Mouse (Mus musculus): Measurements from ENCODE around the gene Tsc22d4.

Gene Tsc22d4

DNA sequence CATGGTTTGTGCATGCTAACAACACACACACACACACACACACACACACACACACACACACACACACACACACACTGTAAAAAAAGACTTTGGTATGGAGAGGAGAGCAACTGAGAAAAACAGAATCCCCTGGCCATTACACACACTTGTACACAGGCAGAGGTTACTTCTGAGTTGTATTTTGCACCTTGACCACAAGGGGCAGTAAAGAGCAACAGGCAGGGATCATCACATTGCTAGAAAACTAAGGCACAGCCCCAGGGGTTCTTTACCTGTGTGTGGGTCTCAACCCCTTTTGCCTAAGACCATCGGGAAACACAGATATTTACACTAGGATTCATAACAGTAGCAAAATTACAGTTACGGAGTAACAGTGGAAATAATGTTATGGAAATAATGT is 25.2 kb downstream of the Tsc22d4 start:
- DNase-seq, result no peak

DNA sequence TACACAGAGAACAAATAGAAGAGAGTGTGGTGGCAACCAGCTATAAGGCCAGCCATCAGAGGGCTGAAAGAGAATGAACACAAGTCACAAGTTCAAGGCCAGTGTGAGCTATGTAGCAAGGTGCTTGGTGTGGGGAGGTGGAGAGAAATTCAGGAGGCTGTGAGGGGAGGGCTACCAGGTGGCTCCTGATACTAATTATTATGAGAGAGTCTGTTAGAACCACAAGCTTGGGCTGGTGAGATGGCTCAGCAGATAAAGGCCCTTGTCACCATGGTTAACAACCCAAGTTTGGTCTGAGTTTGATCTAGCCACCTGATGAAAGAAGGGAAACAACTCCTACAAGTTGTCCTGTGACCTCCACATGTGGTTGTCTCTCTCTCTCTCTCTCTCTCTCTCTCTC is 27.2 kb downstream of the Tsc22d4 start:
- DNase-seq, result no peak

DNA sequence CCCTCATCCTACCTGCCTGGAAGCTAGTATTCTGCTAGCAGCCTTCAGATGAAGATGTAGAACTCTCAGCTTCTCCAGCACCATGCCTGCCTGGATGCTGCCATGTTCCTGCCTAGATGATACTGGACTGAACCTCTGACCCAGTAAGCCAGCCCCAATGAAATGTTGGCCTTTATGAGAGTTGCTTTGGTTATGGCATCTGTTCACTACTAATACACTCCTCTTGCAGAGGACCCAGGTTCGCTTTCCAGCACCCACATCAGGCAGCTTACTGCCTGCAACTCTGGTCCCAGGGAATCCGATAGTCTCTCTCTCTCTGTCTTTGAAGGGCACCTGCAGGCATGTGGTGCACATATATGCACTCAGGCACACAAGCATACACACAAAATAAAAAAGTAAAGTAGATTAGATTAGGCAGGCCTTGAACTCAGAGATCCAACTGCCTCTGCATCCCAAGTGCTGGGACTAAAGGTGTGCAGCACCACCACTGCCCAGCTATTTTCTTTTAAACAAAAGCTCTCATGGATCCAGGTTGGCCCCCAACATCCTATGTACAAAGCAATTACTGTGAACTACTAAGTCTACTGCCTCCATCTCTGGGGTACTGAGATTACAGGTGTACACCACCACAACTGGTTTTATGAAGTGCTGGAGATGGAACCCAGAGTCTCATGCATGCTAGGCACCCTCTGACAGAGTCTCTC is 30.2 kb downstream of the Tsc22d4 start:
- no peak for DNase-seq

DNA sequence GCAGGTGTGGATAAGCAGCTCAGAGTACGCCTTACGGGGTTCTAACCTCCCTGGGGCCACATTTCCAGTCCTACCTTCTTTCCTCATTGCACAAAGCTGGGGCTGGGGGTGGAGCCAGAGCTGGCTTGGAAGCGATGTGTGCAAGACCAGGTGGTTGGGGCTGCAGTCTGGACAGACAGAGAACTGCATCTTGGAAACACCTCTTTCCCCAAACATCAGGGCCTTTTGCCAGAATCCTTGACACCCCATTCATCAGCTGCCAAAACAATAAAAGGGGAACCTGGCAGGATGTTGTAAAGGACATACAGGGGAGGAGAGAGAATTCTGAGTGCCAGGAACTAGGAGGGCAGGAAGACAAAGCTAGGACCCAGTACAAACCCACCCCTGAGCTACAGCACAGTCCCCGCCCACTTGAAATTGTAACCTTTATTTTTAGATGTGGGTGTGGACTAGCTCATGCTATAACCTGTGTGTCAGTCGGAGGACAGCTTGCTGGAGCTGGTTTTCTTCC is 30.9 kb downstream of the Tsc22d4 start:
- DNase-seq, result no peak

DNA sequence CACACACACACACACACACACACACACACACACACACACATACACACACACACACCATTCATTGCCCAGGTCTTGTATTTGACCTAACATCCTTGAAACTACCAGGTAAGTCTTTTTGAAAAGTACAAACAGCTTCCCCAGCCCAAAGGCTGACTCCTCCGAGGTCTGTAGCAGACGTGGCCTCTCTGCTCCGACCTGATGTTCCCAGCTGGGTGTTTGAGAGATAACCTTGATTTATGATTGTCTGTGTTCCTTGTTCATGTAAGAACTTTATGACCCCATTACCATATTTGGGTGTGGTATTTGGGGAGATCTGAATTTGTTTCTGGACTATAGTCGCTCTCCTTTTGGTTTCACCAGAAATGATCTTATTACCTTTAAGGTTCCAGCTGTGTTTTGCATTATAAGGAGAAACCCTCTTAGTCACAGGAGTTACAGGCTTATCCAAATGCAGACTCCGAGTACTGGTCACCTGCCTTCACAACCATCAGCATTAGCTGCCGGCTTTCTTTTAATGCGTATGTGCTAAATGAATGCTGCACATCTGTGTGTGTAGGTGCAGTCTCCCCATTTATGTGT is 31.8 kb downstream of the Tsc22d4 start:
- DNase-seq, result no peak

DNA sequence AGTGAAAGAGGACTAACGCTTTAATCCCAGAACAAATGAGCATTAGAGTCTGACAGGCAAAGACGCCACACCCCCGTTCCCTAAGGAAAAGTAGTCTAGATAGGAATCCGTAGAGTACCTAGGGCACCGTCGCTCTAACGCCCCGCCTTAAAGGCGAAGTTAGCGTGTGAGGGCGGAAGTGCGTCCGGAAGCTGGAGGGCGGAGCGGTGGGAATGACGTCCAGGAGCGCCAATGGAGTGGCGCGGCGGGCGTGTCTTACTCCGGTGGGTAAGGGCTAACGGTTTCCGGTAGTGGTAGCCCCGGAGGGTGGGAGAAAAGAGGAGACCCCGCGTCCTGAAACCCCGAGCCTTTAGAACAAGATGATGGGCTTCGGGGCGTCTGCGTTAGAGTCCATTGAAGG is 33.1 kb downstream of the Tsc22d4 start, which contains the start of gene Ppp1r35:
Gene Ppp1r35 (plus strand): TSS at position 215 of the 400 bp plus-strand sequence.
- DNase-seq, result peak; percentile 90 to 96

DNA sequence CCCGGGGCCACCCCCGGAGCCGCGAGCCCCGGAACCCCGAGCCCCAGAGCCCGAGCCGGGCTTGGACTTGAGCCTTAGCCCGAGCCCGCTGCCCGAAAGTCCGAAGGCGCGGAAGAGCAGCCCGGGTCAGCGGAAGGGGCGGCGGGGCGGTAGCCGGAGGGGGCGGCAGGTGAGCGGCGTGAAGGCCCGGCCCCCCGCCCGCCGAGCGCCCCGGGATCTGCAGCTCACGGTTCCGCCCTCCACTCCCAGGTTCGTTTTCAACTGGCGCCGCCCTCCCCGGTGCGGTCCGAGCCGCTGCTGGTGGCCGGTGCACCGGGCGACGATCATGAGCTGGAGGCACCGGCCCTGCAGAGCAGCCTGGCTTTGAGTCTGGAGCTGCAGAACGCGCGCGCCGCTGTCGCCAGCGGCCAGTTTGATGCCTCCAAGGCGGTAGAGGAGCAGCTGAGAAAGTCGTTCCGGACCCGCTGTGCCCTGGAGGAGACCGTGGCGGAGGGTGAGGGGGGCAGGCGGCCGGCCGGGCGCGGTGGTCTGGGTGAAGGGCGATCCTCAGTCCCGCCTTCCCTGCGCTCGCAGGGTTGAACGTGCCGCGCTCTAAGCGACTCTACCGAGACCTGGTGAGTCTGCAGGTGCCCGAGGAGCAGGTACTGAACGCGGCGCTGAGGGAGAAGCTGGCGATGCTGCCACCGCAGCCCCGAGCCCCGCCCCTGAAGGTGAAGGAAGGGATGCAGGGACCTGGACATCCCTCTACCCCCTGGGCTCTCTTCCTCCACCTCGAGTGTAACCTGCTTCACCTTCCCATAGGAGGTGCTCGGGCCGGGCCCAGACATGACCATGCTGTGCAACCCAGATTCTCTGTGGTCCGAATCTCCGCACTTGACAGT is 33.8 kb downstream of the Tsc22d4 start:
- DNase-seq, result peak in 1 of 2 experiments; percentile 35

DNA sequence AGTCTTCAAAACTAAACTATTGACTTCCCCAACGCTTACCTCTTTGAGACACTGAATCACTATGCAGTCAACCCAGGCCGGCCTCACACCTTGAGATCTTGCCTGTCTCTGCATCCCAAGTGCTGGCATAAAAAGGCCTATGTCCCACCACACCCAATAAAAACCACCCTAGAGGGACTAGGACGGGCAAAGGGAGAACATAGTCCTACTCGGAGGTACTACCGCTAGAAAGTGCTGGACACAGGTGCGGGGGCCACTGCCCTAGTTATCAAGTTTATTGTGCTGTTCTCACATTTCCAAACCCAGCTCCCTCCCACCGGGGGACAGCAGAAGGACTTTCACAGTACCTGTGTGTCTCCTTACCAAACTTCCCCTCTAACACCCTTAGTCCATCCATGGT is 36.1 kb downstream of the Tsc22d4 start:
- no peak for DNase-seq

DNA sequence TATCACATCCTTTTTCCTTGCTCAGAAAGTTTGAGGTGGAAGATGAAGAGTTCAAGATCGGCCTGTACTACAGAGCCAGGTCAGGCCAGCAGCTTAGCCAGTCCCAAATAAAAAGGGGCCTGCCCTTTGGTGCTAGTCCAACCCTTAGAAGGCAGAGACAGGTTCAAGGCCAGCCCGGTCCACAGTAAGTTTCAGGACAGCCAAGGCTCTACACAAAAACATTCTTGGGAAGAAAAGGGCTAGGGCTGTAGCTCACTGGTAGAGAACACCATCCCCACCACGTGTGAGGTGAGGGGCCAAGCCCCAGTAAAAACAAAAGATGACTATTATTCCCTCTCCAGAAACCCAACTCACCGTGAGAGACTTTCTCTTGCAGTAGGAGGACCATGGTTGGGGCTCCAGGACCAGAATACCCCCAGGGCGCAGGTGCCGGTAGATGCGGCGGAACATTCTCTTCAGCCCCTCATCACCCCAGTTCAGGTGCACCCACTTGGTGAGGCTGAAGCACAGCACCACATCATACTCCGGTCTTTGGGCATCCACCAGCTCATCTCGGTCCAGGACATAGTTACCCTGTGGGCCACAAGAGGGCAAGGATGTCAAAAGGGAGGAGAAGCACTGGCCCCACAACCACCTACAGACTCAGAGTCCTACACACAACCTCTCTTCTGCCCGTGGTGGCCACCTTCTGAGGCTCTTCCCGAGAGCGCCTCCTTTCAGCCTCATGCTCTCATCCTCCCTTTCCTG is 37.4 kb downstream of the Tsc22d4 start:
- no peak for DNase-seq

DNA sequence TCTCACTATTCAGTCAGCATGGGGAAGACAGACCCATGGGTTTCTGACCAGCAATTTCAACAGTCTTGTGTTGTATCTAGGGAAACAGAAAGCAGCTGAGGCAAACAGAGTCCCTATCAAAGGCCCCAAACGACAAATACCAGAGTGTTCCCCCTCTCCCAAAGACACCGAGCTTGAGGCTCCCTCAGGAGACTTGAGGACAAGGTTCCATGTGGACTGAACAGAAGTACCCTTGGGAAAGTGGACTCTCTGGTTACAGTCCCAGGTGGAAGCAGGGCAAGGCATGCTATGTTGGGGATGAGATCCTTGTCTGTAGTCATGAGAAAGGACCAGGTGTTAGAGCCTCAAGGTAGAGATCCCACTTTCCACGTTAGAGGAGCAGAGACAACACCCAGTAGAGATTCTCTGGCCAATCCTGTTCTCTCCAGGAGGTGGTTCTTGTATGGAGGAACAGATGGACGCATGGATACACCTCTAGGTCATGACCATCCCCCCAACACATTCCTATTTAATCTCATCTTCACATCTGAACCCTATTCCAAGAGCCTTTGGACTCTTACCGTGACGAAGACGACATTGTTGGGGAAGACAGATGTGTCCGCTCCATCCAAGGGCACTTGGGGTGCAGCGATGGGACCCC is 38.5 kb downstream of the Tsc22d4 start:
- no peak for DNase-seq

DNA sequence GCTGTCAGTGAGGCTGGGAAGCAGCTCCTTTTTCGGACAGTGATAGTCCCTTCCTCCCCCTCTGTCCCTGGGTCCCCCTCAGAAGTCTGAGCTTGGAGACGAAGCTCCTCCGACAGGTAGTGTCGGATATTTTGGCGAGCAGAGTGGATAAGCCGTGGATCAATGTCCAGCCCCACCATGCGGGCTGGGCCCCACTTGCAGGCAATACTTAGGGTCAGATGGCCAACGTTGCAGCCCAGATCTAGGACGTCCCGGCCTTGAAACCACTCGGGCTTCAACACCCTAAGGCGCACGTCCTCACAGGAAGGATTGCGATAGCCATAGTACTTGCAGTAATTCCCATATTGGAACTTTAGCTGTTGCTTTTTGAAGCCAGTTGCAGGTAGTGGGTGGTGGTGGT is 39.0 kb downstream of the Tsc22d4 start:
- peak in 1 of 2 experiments; percentile 12 for DNase-seq

DNA sequence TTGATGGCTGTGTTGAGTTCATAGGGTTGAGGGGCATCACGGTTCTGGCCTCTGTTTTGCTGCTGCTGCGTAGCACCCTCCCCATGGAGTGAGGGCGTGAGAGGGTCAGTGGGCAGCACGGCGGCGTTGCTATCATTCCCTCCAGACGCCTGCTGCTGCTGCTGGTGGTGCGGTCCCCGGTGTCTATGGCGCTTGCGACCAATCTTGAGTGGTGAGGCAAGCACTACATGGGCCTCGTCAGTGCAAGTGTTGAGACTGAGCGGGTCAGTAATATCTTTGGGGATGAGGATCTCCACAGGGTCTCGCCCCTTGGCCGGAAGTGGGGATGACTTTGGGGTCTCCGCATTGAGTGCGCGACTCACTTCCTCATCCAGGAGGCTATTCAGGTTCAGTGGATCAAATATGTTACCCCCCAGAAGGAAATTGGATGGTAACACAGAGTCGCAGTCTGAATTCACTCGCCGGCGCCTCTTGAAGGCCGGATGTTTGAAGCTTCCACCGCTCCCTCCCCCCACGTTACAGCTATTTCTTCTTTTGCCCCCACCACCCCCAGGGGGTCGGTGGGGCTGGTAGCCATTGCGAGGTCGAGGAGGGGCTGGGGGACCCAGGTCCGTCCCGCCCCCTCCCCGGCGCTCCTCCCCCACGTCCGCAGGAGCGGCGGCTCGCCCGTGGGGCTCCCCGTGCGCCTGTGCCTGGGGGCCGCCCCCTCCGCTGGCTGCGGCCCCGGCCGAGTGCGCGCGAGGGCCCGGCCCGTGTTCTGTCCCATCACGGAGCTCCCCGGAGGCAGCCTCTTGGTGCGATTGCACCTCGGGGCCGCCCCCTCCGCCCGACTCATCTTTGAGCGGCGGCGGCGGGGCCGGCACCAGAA is 39.9 kb downstream of the Tsc22d4 start:
- DNase-seq, result peak in 1 of 2 experiments; percentile 64

DNA sequence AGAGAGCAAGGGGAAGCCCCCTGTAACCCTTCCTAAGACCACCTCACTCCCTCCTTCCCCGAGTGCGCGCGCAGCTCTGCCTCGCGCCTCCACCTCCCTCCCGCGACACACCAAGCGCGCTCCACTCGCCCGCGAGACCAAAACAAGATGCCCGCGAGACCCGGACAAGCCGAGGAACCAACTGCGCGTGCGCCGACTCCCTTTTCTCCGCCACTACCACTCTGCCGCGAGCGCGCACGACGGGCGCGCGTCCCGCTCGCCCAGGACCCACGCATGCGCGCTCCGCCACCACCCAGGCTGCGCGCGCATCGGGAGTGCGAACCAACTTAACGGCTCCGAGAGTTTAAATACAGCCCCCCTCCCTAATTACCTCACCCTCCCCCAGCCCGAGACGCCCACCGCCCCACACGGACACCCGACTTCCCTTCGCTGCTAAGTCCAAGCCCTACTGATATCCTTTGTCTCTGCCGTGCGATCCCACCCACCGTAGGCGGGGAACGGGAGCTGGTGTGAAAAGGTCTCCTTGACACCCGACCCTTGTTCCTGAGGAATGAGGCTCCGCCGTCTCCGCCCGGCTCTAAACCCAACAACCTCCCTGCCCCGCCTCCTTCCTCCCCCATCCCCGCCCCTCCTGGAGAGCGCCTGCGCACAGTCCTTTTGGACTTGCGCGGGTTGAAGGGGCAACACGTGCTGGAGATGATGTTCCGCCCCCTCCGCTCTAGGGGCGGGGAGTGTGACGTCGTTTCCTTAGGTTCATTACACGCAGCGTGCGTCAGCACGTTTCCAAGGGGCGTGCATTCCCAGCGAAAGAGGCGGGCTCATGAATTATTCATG is 40.8 kb downstream of the Tsc22d4 start:
- peak; percentile 98 for DNase-seq

DNA sequence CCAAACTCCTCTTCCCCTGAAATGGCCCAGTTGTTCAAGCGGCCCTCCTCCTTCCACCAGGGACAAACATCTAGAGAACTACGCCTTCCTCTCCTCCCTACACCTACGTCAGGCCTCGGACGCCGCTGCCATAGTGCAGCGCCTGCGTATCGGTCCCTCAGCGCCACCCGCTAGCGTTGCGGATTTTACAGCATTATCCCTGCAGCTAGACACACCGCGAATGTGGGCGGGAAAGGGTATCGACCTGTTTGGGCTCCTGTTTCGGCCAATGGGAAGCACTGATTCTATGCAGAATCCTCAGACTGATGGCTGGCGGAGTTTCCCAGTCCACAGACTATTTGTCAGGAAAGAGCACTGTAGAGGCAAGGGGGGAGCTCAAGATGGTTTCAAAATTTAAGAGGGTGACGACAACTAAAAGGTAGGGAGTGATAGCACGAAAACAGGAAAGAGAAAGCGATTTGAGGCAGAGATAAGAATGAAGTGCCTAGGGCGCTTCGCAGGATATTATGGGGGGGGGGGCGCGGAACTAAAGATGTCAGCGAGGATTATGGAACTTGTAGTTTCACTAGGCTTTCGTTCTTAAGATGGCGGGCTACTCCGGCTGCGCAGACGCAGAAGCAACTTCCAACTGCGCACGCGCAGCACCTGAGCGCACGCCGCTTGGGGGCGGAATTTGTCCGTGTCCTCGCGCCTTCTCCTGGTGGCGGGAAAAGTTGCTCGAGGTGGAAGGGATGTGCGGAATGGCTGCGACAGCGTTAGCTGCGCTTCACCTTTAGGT is 41.8 kb downstream of the Tsc22d4 start, which contains the start of the genes Mepce and Zcwpw1:
Gene Mepce (minus strand): TSS at position 505 of the 778 bp plus-strand sequence.
Gene Zcwpw1 (plus strand): TSS at position 648 of the 778 bp plus-strand sequence.
- DNase-seq, result peak; percentile 91 to 96

DNA sequence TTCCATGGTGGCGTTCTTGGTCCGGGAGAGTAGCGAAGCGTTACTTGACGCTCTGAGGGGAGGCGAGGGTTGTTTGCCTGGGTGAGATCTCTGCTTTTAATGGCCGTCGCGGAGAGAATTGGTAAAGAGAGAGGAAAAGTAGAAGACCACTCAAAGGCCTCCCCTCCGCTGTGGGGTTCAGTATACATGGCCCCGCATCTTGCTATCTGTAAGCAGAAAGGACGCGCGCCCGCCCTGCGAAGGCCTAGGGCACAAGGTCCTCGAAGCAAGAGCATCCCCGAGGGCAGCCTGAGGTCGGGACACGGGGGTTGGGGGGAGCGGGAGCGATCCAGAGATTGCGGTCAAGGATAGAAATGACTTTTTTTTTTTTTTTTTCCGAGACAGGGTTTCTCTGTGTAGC is 42.6 kb downstream of the Tsc22d4 start:
- peak; percentile 29 to 36 for DNase-seq

DNA sequence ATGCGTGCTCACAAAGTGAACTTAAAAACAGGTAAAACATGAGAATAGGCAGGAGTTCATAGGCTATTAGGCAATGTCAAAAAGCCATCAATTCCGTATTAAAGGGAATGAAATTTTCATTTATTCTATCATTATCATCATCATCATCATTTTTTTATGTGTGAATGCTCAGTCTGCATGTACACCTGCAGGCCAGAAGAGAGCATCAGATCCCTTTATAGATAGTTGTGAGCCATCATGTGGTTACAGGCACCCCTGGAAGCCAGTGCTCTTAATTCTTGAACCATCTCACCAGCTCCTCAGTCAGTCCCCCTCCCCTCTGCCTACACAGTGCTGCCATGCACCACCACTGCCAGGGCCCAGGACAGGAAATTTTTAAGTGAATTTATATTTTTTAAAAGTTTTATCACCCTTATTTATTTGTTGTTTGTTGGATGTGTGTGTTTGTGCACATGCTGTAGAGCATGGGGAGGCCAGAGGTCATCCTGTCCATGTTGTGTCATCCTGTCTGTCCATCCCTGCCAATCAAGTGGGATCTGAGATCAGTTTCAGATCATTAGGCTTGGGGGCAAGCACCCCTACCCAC is 43.5 kb downstream of the Tsc22d4 start:
- no peak for DNase-seq

DNA sequence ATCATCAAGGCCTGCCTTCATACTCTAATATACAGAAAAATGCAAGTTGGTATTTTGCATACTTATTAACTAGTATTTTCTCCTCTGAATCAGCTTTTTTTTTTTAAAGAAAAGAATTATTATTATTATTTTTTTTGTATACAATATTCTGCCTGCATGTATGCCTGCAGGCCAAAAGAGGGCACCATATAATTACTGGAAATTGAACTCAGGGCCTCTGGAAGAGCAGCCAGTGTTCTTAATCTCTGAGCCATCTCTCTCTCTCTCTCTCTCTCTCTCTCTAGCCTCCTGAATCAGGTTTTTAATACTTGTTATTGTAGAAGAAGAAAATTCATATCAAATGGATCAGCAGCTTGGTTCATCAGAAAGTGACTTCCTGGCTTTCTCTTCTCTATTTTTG is 46.0 kb downstream of the Tsc22d4 start:
- no peak for DNase-seq

DNA sequence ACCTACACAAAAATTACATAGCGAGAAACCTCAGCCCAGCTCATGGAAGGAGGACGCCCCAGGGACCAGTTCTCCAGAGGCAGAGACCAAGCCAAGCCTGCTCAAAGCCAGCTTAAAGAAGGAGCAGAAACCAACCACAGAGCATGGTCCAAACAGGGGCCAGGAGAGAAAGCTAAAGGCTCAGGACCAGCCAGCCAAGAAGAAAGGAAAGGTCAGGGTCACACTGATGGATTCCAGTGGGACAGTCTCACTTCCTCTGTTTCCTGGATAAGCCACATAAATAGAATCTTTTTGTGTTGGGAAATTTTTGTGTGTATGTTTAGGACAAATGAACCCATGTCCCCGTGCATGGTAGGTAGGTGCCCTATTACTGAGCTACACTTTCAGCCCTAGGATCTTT is 51.1 kb downstream of the Tsc22d4 start:
- DNase-seq, result no peak

DNA sequence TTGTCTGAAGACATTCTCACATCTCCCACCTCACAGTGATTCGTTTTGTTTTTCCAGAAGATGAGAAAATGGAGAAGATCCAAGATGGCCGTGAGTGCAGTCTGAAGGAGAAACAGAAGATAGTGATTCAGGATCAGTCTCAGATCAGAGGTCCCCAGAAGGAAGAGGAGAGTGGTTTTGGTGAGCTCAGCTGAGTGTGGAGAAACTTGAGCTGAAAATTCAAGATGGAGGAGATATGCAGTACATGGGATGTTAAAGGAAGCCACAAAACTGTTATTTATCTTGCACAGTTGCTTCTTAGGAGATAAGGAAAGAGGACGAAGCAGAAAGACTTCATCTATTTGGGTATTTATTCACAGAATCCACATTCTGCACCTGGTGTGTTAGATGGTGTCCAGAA is 55.4 kb downstream of the Tsc22d4 start:
- DNase-seq, result no peak

All from spleen, adult 18-20 months (tissue).